Mouse (Mus musculus): ENCODE results near the gene Hist1h3h. TPM values are rescaled to one million over a fixed set of nuclear protein-coding genes. Genes with fewer than 3 reads are reported as not detected.

The Hist1h3h gene
- 100 to 1,000 TPM; 116 to 129 TPM for total RNA-seq (2023)

GRCm38 (mm10) chr13:21717397-21718357, at the start of gene Hist1h3h:
Gene Hist1h3h, plus strand, starts transcription at chr13:21717659.

GRCm38 (mm10) chr13:21677305-21677704, 40.2 kb upstream of the Hist1h3h start, which contains the start of gene Olfr1360:
Gene Olfr1360, minus strand, starts transcription at chr13:21677405.

GRCm38 (mm10) chr13:21697811-21698210, 19.6 kb upstream of the Hist1h3h start, which contains the start of gene Olfr1359:
Gene Olfr1359, plus strand, starts transcription at chr13:21698111.

GRCm38 (mm10) chr13:21715864-21716539, 1.5 kb upstream of the Hist1h3h start, which contains the start of the genes Hist1h2bl and Hist1h2ai:
Gene Hist1h2bl, minus strand, starts transcription at chr13:21716143.
Gene Hist1h2ai, plus strand, starts transcription at chr13:21716422.

GRCm38 (mm10) chr13:21721757-21722372, 4.4 kb downstream of the Hist1h3h start, which contains the start of gene Hist1h2bm:
Gene Hist1h2bm, plus strand, starts transcription at chr13:21722044.

GRCm38 (mm10) chr13:21734906-21735767, 17.7 kb downstream of the Hist1h3h start, which contains the start of gene Hist1h4j:
Gene Hist1h4j, plus strand, starts transcription at chr13:21735064.

GRCm38 (mm10) chr13:21750159-21751017, 32.9 kb downstream of the Hist1h3h start, which contains the start of gene Hist1h4k:
Gene Hist1h4k, minus strand, starts transcription at chr13:21750505.

GRCm38 (mm10) chr13:21753524-21754285, 36.2 kb downstream of the Hist1h3h start, which contains the start of the genes Hist1h2ak and Hist1h2bn:
Gene Hist1h2ak, minus strand, starts transcription at chr13:21753827.
Gene Hist1h2bn, plus strand, starts transcription at chr13:21754123.

Other genes with a start within 250 kb of the Hist1h3h start
- under 1 TPM; 0.45 to 0.61 TPM for gene Nkapl, start 249.2 kb upstream of the Hist1h3h start, total RNA-seq (2023)
- gene Zkscan4, start 238.8 kb upstream of the Hist1h3h start, total RNA-seq (2023): 1 to 10 TPM in 1 of 2 experiments, under 1 TPM in 1; 0.21 to 1.3 TPM
- gene Gm10065, start 238.2 kb upstream of the Hist1h3h start, total RNA-seq (2023): not detected
- gene AK157302, start 222.4 kb upstream of the Hist1h3h start, total RNA-seq (2023): 1 to 10 TPM; 3.2 to 4.5 TPM
- gene Gm11273, start 216.2 kb upstream of the Hist1h3h start, total RNA-seq (2023): 10 to 100 TPM; 13.1 to 17.2 TPM
- 1 to 10 TPM; 4.9 to 5.6 TPM for gene Zkscan8, start 186.5 kb upstream of the Hist1h3h start, total RNA-seq (2023)
- gene Olfr1366, start 174.9 kb upstream of the Hist1h3h start, total RNA-seq (2023): not detected
- gene Olfr1535, start 157.8 kb upstream of the Hist1h3h start, total RNA-seq (2023): not detected
- not detected for gene Olfr1364, start 135.9 kb upstream of the Hist1h3h start, total RNA-seq (2023)
- gene Olfr1362, start 103.6 kb upstream of the Hist1h3h start, total RNA-seq (2023): not detected
- not detected for gene Olfr11, start 75.1 kb upstream of the Hist1h3h start, total RNA-seq (2023)
- not detected for gene Olfr1361, start 54.3 kb upstream of the Hist1h3h start, total RNA-seq (2023)
- not detected for gene Olfr1360, start 40.3 kb upstream of the Hist1h3h start, total RNA-seq (2023)
- not detected for gene Olfr1359, start 19.5 kb upstream of the Hist1h3h start, total RNA-seq (2023)
- 100 to 1,000 TPM in 1 of 2 experiments, 10 to 100 TPM in 1; 76.3 to 127 TPM for gene Hist1h2bl, start 1.5 kb upstream of the Hist1h3h start, total RNA-seq (2023)
- gene Hist1h2ai, start 1.2 kb upstream of the Hist1h3h start, total RNA-seq (2023): 10 to 100 TPM; 49.1 to 81.3 TPM
- 10 to 100 TPM in 1 of 2 experiments, 1 to 10 TPM in 1; 9.8 to 11.6 TPM for gene Hist1h2bm, start 4.4 kb downstream of the Hist1h3h start, total RNA-seq (2023)
- gene Hist1h4j, start 17.4 kb downstream of the Hist1h3h start, total RNA-seq (2023): 10 to 100 TPM; 15.5 to 16.5 TPM
- gene Hist1h4k, start 32.8 kb downstream of the Hist1h3h start, total RNA-seq (2023): 100 to 1,000 TPM; 368 to 459 TPM
- 10 to 100 TPM; 38.3 to 45.1 TPM for gene Hist1h2ak, start 36.2 kb downstream of the Hist1h3h start, total RNA-seq (2023)
- gene Hist1h2bn, start 36.5 kb downstream of the Hist1h3h start, total RNA-seq (2023): 100 to 1,000 TPM in 1 of 2 experiments, 10 to 100 TPM in 1; 96.0 to 110 TPM
- 100 to 1,000 TPM in 1 of 2 experiments, 10 to 100 TPM in 1; 97.5 to 117 TPM for gene Hist1h1b, start 63.0 kb downstream of the Hist1h3h start, total RNA-seq (2023)
- 100 to 1,000 TPM; 136 to 153 TPM for gene Hist1h3i, start 65.7 kb downstream of the Hist1h3h start, total RNA-seq (2023)
- 10 to 100 TPM; 24.1 to 24.2 TPM for gene Hist1h2an, start 69.6 kb downstream of the Hist1h3h start, total RNA-seq (2023)
- 10 to 100 TPM; 19.4 to 40.1 TPM for gene Hist1h2bp, start 69.8 kb downstream of the Hist1h3h start, total RNA-seq (2023)
- 100 to 1,000 TPM; 150 to 156 TPM for gene Hist1h2bq, start 92.5 kb downstream of the Hist1h3h start, total RNA-seq (2023)
- gene Hist1h2ao, start 92.8 kb downstream of the Hist1h3h start, total RNA-seq (2023): 100 to 1,000 TPM; 303 to 332 TPM
- gene Hist1h4m, start 94.1 kb downstream of the Hist1h3h start, total RNA-seq (2023): 100 to 1,000 TPM; 127 to 412 TPM
- gene Hist1h4n, start 114.5 kb downstream of the Hist1h3h start, total RNA-seq (2023): 100 to 1,000 TPM in 1 of 2 experiments, 10 to 100 TPM in 1; 44.0 to 264 TPM
- gene Hist1h2ap, start 115.8 kb downstream of the Hist1h3h start, total RNA-seq (2023): 10 to 100 TPM; 29.1 to 43.8 TPM
- 100 to 1,000 TPM; 156 to 160 TPM for gene Hist1h2br, start 116.1 kb downstream of the Hist1h3h start, total RNA-seq (2023)
- under 1 TPM; 0.37 to 0.85 TPM for gene Zfp184, start 227.4 kb downstream of the Hist1h3h start, total RNA-seq (2023)